Mouse (Mus musculus): ENCODE data around the gene Crlf1. TPM values are rescaled to one million over a fixed set of nuclear protein-coding genes. Genes with fewer than 3 reads are reported as not detected.
A peak's percentile ranks its signal among the peaks of the same experiment; 100 is the strongest.

Gene Crlf1
- total RNA-seq, 4 experiments from 2014 or later, result 1.1 to 2.5 (median 2.3) TPM

GRCm38 (mm10) chr8:70519043-70519442, 26.1 kb downstream of the Crlf1 start:
- no peak for DNase-seq (ENCODE audit: low spot score in 2 of 2)

DNA sequence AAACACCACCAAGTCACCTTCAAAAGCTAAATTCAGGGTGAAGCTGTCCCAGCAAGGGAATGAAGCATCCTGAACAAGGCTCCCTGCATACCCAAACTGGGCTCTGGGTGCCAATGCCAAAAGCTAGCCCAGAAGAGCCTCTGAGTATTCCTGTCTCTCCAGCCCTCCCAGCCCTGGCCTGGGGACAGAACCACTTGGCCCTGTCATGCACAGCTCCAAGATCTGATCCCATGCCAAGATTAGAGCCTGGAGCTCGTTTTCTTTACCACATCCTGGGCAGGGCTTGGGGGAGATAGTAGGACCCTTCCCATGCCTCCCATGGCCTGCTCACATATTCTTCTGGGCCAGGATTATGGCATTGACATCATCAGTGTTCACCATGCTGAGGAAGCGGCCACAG, 26.6 kb downstream of the Crlf1 start:
- no peak for DNase-seq (ENCODE audit: low spot score in 2 of 2)

DNA sequence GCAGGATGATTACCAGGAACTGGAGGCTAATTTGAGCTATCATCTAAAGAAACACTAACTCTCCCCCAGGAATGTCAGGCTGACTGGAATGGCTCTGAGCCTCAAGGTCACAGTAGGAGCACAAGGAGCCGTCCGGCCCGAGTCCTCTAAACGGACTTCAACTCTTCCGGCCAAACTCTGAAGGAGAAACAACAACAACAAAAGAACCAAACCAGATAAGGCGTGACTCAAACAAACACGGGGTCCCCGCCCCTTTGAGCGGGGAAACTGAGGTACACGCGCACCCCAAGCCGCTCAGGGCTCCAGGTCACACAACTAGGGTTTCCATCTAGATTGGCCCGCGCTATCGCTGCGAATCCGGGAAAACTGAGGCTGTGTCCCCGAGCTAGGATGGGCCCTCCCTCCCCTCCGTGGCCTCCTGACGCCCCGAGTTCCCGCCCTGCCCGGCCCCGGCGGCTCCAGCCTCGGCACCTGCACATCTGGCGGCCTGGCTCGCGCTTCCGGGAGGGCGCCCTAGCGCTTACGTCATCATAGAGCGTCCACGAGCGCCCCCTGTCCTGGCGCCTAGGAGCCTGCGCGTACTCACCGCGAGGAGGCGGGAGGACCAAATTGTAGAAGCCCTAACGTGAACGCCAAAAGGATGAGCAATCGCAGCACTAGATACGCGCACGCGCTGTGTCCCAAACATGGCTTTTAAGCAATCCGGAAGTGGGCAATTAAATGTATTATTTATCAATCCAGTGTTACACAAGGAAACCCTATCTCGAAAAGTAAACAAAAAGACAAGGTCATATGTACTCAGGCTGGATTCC, 29.8 kb downstream of the Crlf1 start:
- DNase-seq (ENCODE audit: low spot score in 2 of 2), result peak; percentile 93 to 96

DNA sequence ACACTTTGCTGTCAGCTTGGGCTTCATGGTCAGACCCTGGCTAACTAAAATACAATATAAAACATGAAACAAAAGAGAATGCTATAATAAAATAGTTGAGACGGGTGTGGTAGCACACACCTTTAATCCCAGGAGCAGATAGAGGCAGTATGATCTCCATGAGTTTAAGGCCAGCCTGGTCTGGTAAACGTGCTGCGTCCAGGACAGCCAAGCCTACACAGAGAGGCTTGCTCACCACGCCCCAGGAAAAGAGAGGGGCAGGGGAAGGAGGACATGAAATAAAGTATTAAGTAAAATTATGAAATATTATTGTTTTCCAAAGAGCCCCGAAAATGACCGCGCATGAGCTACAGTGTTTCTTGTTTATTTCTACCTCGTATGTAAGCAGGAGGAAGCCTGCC, 34.2 kb downstream of the Crlf1 start:
- DNase-seq (ENCODE audit: low spot score in 2 of 2), result no peak

DNA sequence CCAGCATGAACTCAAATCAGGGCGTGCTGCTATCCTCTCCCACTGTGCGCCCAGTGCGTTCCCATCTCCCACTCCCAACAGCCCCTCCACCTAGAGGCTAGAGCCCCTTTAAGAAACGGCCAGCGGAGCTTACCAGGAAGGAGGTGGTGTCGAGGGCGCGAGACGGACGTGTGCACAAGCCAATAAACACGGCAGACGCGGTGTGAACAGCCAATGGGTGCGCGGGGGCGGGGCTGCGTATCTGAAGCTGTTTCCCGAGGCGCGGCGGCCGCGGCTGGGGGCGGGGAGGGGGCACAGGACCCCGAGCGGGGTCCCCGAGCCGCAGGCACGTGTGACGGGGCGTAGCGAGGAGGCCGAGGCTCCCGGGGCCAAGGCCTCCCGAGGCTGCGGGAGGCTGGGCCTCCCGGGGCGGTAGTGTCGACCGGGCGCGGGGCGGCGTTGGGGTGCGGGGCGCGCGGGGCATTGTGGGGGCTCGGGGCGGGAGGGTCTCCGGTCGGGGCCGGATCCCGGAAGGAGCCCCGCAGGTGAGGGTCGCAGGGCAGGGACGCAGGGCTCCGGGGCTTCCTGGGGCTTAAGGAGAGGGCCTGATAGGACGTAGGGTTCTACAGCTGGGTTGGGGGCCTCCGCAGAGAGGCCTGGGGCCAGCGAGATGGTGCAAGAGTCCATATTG, 34.7 kb downstream of the Crlf1 start, which contains the start of the genes Fkbp8 and Kxd1:
Gene Fkbp8 (plus strand): TSS at position 213 of the 670 bp plus-strand sequence.
Gene Kxd1 (minus strand): TSS at position 445 of the 670 bp plus-strand sequence.
- peak; percentile 96 to 99 for DNase-seq (ENCODE audit: low spot score in 2 of 2)

DNA sequence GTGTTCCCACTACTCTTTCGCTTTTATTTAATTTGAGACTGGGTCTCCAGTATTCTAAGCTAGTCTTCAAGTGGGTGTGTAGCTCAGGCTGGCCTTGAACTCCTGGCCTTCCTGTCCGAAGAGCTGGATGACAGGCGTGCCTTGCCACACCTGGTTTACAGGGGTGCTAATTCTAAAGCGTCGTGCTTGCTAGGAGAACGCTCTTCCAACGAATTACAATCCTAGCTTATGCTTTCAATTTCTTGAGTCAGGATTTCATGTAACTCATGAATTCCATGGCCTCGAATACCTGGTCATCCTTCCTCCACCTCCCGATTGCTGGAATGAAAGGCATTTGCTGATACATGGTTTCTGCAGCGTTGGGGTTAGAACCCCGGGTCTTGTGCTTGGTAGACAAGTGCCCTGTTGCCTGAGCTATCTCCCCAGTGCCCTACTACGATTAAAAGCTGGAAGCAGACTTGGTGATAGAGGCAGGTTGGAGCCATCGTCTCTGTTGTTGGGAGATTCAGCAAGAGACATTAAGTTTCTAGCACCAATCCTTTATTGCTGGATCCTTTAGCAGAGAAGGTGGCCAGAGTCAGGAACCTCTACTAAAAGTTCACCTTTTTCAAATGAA, 35.3 kb downstream of the Crlf1 start:
- no peak for DNase-seq (ENCODE audit: low spot score in 2 of 2)

DNA sequence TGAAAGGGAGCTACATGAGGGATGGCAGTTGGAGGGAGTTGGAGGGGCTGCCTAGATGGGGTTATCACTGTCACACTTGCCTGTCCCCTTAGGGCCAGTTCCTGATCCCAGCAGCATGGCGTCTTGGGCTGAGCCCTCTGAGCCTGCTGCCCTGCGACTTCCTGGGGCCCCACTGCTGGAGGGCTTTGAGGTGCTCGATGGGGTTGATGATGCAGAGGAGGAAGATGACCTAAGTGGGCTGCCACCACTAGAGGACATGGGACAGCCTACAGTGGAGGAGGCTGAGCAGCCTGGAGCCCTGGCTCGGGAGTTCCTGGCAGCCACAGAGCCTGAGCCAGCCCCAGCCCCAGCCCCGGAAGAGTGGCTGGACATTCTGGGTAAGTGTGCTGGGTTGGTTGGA, 36.3 kb downstream of the Crlf1 start:
- no peak for DNase-seq (ENCODE audit: low spot score in 2 of 2)

GRCm38 (mm10) chr8:70529741-70530161, 36.8 kb downstream of the Crlf1 start:
- no peak for DNase-seq (ENCODE audit: low spot score in 2 of 2)

GRCm38 (mm10) chr8:70530314-70530713, 37.4 kb downstream of the Crlf1 start:
- no peak for DNase-seq (ENCODE audit: low spot score in 2 of 2)

DNA sequence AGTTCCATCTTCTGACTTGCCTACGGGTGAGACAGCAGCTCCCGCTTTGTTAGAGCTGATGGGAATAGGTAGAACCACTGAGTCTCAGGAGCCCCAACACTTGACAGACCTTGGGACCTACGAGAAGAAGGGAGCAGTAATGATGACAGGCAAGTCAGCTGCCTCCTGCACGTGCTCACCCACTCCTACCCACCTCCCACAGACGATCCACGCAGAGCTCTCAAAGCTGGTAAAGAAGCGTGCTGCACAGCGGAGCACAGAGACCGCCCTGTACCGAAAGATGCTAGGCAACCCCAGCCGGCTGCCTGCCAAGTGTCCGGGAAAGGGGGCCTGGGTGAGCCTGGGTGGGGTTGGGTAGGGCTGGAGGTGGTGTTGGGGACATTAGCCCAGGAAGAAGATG, 41.3 kb downstream of the Crlf1 start:
- no peak for DNase-seq (ENCODE audit: low spot score in 2 of 2)

GRCm38 (mm10) chr8:70535221-70535620, 42.3 kb downstream of the Crlf1 start:
- DNase-seq (ENCODE audit: low spot score in 2 of 2), result no peak

DNA sequence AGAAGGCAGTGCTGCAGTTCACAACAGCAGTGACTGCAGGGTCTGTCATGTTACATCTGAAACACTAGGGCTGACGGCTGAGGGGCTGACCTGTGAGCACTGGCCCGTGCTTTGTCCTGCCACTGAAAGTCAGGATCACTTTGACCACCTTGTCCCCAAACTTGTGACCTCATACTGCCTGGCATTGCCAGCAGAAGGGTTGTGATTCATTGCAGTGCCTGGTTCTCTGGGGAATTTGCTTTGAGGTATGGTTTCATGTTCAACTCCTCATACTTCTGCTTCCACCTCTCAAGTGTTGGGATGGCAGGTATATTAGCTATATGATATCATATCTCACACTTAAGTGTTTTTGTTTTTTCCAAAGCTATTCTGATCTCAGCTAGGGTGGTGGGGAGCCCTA, 42.7 kb downstream of the Crlf1 start:
- DNase-seq (ENCODE audit: low spot score in 2 of 2), result no peak

DNA sequence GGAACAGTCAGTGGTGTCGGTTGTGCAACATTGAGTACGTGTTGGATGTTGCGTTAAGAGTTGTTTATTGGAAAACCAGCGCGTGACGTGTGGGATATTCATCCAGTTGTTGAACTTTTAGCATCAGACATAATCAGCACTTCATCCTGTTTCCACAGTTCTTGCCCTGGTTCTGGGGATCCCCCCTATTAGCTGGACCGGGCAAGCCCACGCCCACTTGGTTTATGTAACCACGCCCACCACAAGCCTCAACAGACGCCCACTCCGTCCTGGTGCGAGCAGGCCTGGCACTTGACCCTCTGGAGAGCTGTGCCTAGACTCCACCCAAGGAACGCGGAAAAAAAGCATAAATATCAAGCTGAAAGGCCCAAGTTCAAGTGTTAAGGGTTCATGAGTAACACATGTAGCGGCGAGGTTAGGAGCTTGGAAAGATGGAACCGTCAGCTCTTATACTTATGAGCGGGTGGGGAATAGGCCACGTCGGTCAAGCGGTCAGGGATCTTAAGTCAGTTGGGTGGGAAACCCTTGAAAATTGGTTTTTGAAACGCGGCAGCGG, 45.1 kb downstream of the Crlf1 start:
- peak; percentile 59 to 66 for DNase-seq (ENCODE audit: low spot score in 2 of 2)

DNA sequence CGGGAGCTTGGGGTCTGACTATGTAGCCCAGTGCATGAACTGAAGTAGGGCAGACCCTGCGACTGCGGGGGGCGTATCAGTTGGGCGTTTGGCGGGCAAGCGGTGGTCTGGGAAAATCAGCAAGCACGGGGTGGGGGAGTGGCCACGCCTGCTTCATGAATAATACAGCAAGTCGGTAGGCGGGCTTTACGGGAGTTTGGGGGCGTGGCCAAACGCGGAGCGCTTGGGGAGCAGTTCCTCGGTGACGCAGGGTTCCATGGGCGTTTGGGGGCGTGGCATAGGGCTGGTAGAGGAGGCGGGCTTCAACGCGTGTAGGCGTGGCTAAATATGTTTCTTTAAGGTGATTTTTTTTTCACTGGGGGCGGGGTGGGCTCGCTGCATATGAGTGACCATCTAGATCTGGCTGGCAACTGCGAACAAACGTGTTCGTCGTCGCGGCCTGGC, 45.7 kb downstream of the Crlf1 start:
- peak; percentile 99 for DNase-seq (ENCODE audit: low spot score in 2 of 2)

DNA sequence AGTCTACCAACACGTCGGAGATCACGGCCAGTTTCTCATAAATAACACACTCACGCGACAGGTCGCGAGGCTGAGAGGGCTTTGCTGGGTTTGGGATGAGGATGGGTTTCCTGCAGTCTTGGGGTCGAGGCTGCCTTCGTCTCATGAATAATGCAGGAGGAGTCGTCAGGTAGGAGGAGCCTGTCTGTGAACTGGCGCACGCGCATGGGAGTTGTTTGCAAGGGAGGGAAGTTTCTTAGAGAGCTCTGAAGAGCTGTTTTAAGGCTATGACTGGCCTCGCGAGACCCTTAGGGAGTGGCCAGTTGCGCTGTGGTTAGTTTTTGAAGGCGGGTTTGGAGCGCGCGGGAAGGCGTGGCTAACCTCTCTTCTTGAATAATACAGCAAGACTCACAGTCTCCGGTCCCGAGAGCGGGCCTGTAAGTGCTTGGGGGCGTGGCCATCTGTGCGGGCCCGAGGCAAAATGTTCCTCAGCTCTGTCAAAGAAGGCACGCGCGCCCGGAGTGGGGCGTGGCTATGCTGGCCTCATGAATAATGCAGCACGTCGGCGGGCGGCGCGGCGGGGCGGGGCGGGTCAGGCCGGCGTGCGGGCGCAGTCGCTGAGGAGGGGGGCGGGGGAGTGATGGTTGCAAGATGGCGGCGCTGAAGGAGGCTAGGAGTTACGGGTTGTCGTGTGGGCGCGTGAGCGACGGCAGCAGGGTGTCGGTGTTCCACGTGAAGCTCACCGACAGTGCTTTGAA, 46.3 kb downstream of the Crlf1 start, which contains the start of gene Ell:
Gene Ell (plus strand): TSS at position 381 of the 737 bp plus-strand sequence.
- DNase-seq (ENCODE audit: low spot score in 2 of 2), result peak; percentile 100

DNA sequence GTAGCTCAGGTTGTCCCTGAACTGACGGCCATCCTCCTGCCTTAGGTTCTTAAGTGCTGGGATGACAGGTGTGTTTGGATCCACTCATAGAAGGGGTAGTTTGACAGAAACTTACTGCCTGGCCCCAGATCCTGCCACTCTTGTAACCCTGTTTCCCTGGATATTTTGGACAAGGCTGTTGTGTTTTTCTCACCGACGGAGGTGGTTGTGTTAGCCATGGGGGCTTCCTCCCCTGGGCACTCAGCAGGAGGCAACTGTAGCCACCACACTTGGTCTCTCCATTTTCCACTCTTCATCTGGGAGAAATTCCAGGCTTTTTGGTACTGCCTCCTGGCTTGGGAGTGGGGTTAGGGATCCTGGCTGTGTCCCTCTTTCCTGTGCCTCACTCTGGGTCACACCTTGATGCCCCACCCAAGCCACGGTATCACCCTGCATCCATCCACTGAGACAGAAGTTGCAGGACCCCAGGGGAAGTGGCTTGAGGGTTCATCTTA, 47.1 kb downstream of the Crlf1 start:
- DNase-seq (ENCODE audit: low spot score in 2 of 2), result no peak

- DNase-seq (ENCODE audit: low spot score in 2 of 2), result no peak
These were observed 47.6 kb downstream of the Crlf1 start for GRCm38 (mm10) chr8:70540507-70541071.

DNA sequence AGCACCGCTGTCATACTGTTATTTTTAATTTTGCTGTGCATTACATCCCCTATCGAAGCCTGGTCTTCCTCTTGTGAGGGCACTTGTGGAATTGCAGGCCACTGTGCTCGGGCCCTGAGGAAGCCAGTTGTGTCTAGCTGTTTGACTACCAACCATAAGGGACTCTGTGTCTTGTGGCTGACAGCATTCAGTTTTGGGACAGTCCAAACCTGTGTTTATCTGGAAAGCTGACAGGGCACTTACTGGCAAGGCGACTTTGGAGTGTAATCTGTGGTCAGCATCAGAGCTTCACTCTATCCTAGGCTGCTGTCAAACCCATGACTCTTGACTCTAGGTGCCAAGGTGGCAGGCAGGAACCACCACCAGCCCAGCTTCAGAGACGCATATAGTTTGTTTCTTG, 48.1 kb downstream of the Crlf1 start:
- DNase-seq (ENCODE audit: low spot score in 2 of 2), result no peak

DNA sequence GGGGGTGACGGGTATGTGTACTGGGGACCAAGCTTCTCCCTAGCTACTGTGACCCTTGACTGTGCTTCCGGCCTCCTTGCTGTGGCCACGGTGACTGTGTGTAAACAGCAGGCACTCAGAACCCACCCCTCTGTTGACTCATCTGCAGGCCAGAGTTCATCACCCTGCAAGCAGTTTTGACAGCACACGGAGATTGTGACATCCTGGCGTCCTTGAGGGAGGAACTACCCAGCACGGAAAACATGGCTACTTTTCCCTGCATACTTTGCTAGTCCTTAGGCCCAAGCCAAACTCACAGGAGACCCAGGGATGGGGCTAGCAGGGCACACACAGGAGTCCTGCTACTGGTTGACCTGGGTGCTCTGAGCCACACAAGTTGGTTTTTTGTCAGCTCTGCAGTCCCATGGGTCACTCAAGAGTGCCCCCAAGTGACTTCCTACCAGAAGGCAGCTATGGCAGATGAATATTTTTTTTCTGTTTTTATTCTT, 51.3 kb downstream of the Crlf1 start:
- no peak for DNase-seq (ENCODE audit: low spot score in 2 of 2)

GRCm38 (mm10) chr8:70546412-70546811, 53.5 kb downstream of the Crlf1 start:
- DNase-seq (ENCODE audit: low spot score in 2 of 2), result no peak

Data from gastrocnemius, adult 8-10 months (tissue).